Comparison of ENCODE assay signal across 11 mouse cellular contexts in genomic region chr13:112363218-112363617, GRCm38 (mm10).
DNase-seq lines count a peak whose midpoint lies in the region; ATAC-seq and TF ChIP-seq lines count a peak whose summit lies in the region.
"Had no signal": no experiment of that assay in that cellular context is flagged by ENCODE, and none has a peak within 500 bp of the region (broad histone marks: within the 10 kb centered on the region; RNA-seq: fewer than 3 reads in every experiment).

No protein-coding gene starts in this region.

- no peaks in the 10 kb centered on the region for H3K36me3 ChIP-seq in lung, embryonic 16.5 days (ENCODE audit: control insufficient read depth, insufficient read depth, low read length)
- H3K36me3 ChIP-seq in macrophage (ENCODE audit: inconsistent target) = no peaks in the 10 kb centered on the region
- H3K36me3 ChIP-seq in hindbrain, postnatal 0 days (ENCODE audit: insufficient read depth, low read length) = no peaks in the 10 kb centered on the region; the same call in 1 of the 2 replicates

- peak; percentile 26; the same call in 1 of the 2 replicates for ATAC-seq in lung, embryonic 16.5 days (ENCODE audit: low read depth)
- no peak for ATAC-seq in hindbrain, postnatal 0 days

- H3K9me3 ChIP-seq in lung, embryonic 16.5 days (ENCODE audit: control insufficient read depth, low read length) = no peaks in the 10 kb centered on the region
- H3K9me3 ChIP-seq in hindbrain, postnatal 0 days (ENCODE audit: low read length) = no peaks in the 10 kb centered on the region

- H3K9ac ChIP-seq in lung, embryonic 16.5 days (ENCODE audit: low read length) = no peak overlapping the region
- H3K9ac ChIP-seq in hindbrain, postnatal 0 days (replicated peaks; ENCODE audit: low read length) = no peak overlapping the region

- no peak overlapping the region for H3K4me3 ChIP-seq in lung, embryonic 16.5 days (ENCODE audit: low read length)
- H3K4me3 ChIP-seq in gastrocnemius, adult 2 months = no peak overlapping the region
- no peak overlapping the region for H3K4me3 ChIP-seq in macrophage (ENCODE audit: inconsistent target)
- no peak overlapping the region for H3K4me3 ChIP-seq in hindbrain, postnatal 0 days (ENCODE audit: low read length)

- H3K4me2 ChIP-seq in lung, embryonic 16.5 days (ENCODE audit: low read depth, low read length) = no peak overlapping the region
- no peak overlapping the region for H3K4me2 ChIP-seq in hindbrain, postnatal 0 days (ENCODE audit: low read depth, low read length)

- 0 out of 2 replicates have a peak, but pooled peaks cover 4% of the 10 kb centered on the region for H3K79me2 ChIP-seq in macrophage (ENCODE audit: inconsistent target)

- 83% methylated on average over 10 of the region's 10 CpGs for WGBS in lung, embryonic 16.5 days
- WGBS in macrophage (ENCODE audit: missing documents) = 85% methylated on average over 9 of the region's 10 CpGs
- 86% methylated on average over 10 of the region's 10 CpGs for WGBS in hindbrain, postnatal 0 days

- peaks cover 2% of the 10 kb centered on the region for H3K4me1 ChIP-seq in lung, embryonic 16.5 days (replicated peaks; ENCODE audit: control insufficient read depth, insufficient read depth, low read length)
- no peaks in the 10 kb centered on the region for H3K4me1 ChIP-seq in hindbrain, postnatal 0 days (ENCODE audit: insufficient read depth, low read length)

- H3K27ac ChIP-seq in lung, embryonic 16.5 days (ENCODE audit: low read length) = no peak overlapping the region
- H3K27ac ChIP-seq in gastrocnemius, adult 2 months = peak overlapping the region; percentile 58
- H3K27ac ChIP-seq in macrophage = peak overlapping the region; percentile 89
- no peak overlapping the region for H3K27ac ChIP-seq in hindbrain, postnatal 0 days

- H3K27me3 ChIP-seq in lung, embryonic 16.5 days (ENCODE audit: control insufficient read depth, insufficient read depth, low read depth, low read length) = no peaks in the 10 kb centered on the region
- H3K27me3 ChIP-seq in hindbrain, postnatal 0 days (ENCODE audit: insufficient read depth, low read length) = no peaks in the 10 kb centered on the region

- no peak for DNase-seq in lung, postnatal 4 days
- peak; percentile 67 for DNase-seq in adipocyte (ENCODE audit: low spot score)
- peak; percentile 79 for DNase-seq in gastrocnemius, adult 2 months
- no peak for DNase-seq in frontal cortex, postnatal 25 days (ENCODE audit: low spot score in 2 of 2)
- DNase-seq in hindbrain, postnatal 0 days (ENCODE audit: low spot score) = no peak
- DNase-seq: kidney, adult 18-20 months; lung, adult 2 months; right cerebral cortex, adult 18-20 months; thymus, adult 18-20 months had no signal

- TF ChIP-seq CTCF in gastrocnemius, adult 2 months (IDR thresholded peaks at IDR 0.05) = no peak
- no peak for TF ChIP-seq CTCF in hindbrain, postnatal 0 days (IDR thresholded peaks at IDR 0.05; ENCODE audit: low read depth)

- intact Hi-C loops in gastrocnemius, adult 2 months (cut with DNase I) = no loop called here

Comparison
In these comparisons a context has a peak if more than half of its experiments do, and no peak if none do; other contexts are left out.
1. H3K27ac ChIP-seq: peak in gastrocnemius, adult 2 months (single experiment) and macrophage (single experiment); none in lung, embryonic 16.5 days (single experiment) and hindbrain, postnatal 0 days (single experiment).
2. DNase-seq: peak in adipocyte (single experiment) and gastrocnemius, adult 2 months (single experiment); none in lung, postnatal 4 days (0 of 2), frontal cortex, postnatal 25 days (0 of 2) and hindbrain, postnatal 0 days (single experiment).